Mouse (Mus musculus): ENCODE data around the gene Cenpj. TPM values are rescaled to one million over a fixed set of nuclear protein-coding genes. Genes with fewer than 3 reads are reported as not detected.

Gene Cenpj
- polyA plus RNA-seq (2017; shearing (Covaris generic)), result 14.3 TPM

GRCm38 (mm10) chr14:56575416-56575815 lies at the start of gene Cenpj, which contains the start of gene Parp4:
Gene Cenpj, minus strand, starts transcription at chr14:56575425.
Gene Parp4, plus strand, starts transcription at chr14:56575619.

Other genes with a start within 250 kb of the Cenpj start
- gene Atp12a, start 210.4 kb downstream of the Cenpj start, polyA plus RNA-seq (2017; shearing (Covaris generic)), result not detected
- gene Rnf17, start 172.8 kb downstream of the Cenpj start, polyA plus RNA-seq (2017; shearing (Covaris generic)), result 1.5 TPM
- gene Parp4, start 194 bp upstream of the Cenpj start, polyA plus RNA-seq (2017; shearing (Covaris generic)), result 24.6 TPM
- 69.2 TPM for gene Mphosph8, start 92.8 kb upstream of the Cenpj start, polyA plus RNA-seq (2017; shearing (Covaris generic))
- 12.2 TPM for gene Pspc1, start 202.9 kb upstream of the Cenpj start, polyA plus RNA-seq (2017; shearing (Covaris generic))
- gene Zmym5, start 236.3 kb upstream of the Cenpj start, polyA plus RNA-seq (2017; shearing (Covaris generic)), result 46.9 TPM